Mouse (Mus musculus) megakaryocyte, embryonic 14.5 days (primary cell): ENCODE data around the gene Plod3. TPM values are rescaled to one million over a fixed set of nuclear protein-coding genes. Genes with fewer than 3 reads are reported as not detected.

Experiments
- H3K27me3 ChIP-seq: replicated peaks from 2 replicates; pipeline ENCODE3; 2012; ENCODE audit warnings: inconsistent platforms
- H3K36me3 ChIP-seq: replicated peaks from 2 replicates; pipeline ENCODE3; 2012; ENCODE audit warnings: low read length, inconsistent platforms, mixed read lengths
- H3K4me1 ChIP-seq: 2 replicates; pipeline ENCODE4 v1.6.1; 2012; ENCODE audit warnings: inconsistent platforms
- H3K4me3 ChIP-seq: replicated peaks from 2 replicates; pipeline ENCODE3; 2012; ENCODE audit warnings: moderate library complexity, mild to moderate bottlenecking, inconsistent platforms
- H3K9me3 ChIP-seq: 2 replicates; pipeline ENCODE4 v1.6.1; 2012; ENCODE audit warnings: inconsistent platforms
- FLI1 ChIP-seq: IDR thresholded peaks from 2 replicates; pipeline ENCODE4 v1.6.1; 2012; ENCODE audit warnings: low read length, inconsistent platforms, mixed read lengths
- GATA1 ChIP-seq: IDR thresholded peaks from 3 replicates; pipeline ENCODE4 v1.6.1; 2012; ENCODE audit warnings: mixed read lengths, low read length, inconsistent platforms, borderline replicate concordance
- polyA plus RNA-seq: library from polyadenylated mRNA; stranded (reverse); fragments of >175 nt; gene quantifications from 2 replicates; pipeline ENCODE4 v1.2.3, GENCODE M21; 2012; ENCODE audit warnings: low replicate concordance; ENCODE audit not compliant: insufficient read depth

Plod3 gene
- polyA plus RNA-seq, 1 experiment = 34.6 TPM

DNA sequence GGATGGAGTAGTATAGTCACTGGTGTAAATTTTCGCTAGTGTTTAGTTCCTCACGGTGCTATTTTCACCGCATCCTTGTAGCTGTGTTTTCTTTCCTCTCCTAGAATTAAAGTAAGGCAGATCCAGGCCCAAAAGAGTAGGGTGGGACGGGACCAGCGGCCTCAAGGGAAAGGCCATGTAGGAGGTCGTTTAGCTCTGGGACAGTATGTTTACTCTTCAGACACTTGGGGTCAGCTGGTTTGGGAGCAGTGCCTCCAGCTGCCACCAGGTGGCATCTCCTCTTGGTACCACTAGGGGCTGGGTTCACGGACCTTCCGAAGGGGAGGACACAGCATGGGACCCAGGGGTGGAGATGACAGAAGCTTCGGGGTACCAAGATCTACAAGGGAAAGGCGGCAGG lies 24.3 kb upstream of the Plod3 start:
- peak overlapping the region; percentile 92 for H3K4me3 ChIP-seq
- H3K36me3 ChIP-seq = peaks cover 66% of the 10 kb centered on the region
- TF ChIP-seq GATA1 = no peak
- no peak for TF ChIP-seq FLI1
- peaks cover 63% of the 10 kb centered on the region for H3K4me1 ChIP-seq
- H3K27me3 ChIP-seq = no peaks in the 10 kb centered on the region
- no peaks in the 10 kb centered on the region for H3K9me3 ChIP-seq

DNA sequence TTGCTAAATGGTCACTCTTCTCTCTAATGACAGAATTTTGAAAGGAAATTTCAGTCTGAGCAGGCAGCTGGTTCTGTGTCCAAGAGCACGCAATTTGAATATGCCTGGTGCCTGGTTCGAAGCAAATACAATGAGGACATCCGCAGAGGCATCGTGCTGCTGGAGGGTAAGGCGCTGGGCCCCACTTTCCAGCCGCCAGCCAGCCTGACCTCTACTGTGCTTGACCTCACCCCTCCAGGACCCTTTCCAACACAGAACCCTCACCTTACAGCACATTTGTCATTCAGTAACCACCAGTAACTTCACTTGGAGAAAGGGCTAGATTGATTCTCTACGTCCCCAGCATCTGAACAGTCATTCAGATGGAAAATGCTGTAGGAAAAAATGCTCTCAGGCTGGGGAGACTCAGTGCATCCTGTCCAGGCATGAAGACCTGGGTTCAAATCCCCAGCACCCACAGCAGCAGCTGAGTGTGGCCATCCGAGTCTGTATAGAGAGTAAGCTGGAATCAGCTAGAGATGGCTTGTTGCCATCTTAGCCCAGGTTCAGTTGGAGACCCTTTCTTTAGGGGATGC lies 23.8 kb upstream of the Plod3 start:
- Histone ChIP-seq H3K4me3 (peak overlapping the region; percentile 92), H3K4me1 (peaks cover 63% of the 10 kb centered on the region), H3K27me3 (no peaks in the 10 kb centered on the region), H3K9me3 (no peaks in the 10 kb centered on the region), H3K36me3 (peaks cover 69% of the 10 kb centered on the region)
- TF ChIP-seq FLI1 = no peak
- no peak for TF ChIP-seq GATA1

DNA sequence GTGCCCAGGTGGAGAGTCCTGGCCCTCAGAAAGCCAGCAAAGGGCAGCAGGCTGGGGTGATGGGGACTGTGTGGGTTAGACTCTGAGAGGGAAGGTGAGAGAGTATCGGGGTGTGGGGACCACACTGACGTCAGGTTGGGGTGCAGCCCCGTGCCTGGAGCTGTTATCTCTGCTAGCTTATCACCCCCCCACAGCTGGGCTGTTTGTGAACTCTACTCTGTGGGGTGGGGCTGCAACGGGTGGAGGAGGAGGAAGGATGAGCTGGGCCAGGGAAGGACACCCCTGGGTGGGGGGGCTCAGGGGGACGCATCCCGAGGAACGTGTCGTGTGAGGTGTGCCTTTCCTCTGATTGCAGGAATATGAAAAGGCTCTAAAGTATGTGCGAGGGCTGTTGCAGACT lies 21.6 kb upstream of the Plod3 start:
- H3K4me3 ChIP-seq = no peak overlapping the region
- H3K9me3 ChIP-seq = no peaks in the 10 kb centered on the region
- no peaks in the 10 kb centered on the region for H3K27me3 ChIP-seq
- H3K4me1 ChIP-seq = peaks cover 58% of the 10 kb centered on the region
- peaks cover 64% of the 10 kb centered on the region for H3K36me3 ChIP-seq
- TF ChIP-seq FLI1 = no peak
- no peak for TF ChIP-seq GATA1

DNA sequence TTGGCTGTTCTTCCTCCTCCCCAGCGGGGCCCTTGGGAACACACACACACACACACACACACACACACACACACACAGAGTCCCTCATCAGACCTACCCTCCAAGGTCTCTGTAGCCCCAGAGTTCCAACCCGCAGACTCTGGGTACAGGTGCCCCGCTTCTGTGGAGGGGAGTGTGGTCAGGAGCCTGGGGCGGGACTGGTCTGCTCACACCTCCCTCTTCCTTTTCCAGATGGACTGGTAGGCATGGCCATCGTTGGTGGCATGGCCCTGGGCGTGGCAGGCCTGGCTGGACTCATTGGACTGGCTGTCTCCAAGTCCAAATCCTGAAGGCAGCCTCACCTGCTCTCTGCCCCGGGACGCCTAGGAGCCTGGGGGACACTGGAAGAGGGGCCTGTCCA lies 21.1 kb upstream of the Plod3 start:
- peaks cover 62% of the 10 kb centered on the region for H3K36me3 ChIP-seq
- peaks cover 56% of the 10 kb centered on the region for H3K4me1 ChIP-seq
- TF ChIP-seq GATA1 = no peak
- no peak for TF ChIP-seq FLI1

DNA sequence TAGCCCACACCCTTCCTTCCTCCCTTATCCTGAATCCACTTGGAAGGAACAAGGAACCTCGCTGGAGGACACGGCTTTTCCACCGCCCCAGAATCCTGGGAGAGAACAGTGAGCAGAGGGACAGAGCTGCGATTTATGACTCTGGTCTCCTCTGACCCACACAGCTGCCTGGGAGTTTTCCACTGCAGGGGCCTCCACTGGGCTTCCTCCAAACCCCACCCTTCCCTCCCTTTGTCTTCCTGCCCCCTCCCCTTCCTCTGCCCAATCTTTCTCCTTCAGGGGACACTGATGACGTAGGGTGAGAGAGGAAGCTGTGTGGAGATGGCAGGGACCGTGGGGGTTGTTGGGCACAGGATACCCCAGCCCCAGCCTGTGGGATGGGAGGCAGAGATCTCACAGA lies 20.5 kb upstream of the Plod3 start, which contains the start of gene Cldn15:
TSS of gene Cldn15 (plus strand) at position 286 of the 400 bp plus-strand sequence.
- no peaks in the 10 kb centered on the region for H3K27me3 ChIP-seq
- H3K4me1 ChIP-seq = peaks cover 49% of the 10 kb centered on the region
- H3K9me3 ChIP-seq = no peaks in the 10 kb centered on the region
- H3K4me3 ChIP-seq = no peak within 1 kb of the TSS
- TF ChIP-seq GATA1 (no peak), FLI1 (no peak)
- H3K36me3 ChIP-seq = peaks cover 61% of the 10 kb centered on the region

More for the DNA sequence above, 21.1 kb upstream of the Plod3 start:
- H3K27me3 ChIP-seq = no peaks in the 10 kb centered on the region
- no peaks in the 10 kb centered on the region for H3K9me3 ChIP-seq
- no peak overlapping the region for H3K4me3 ChIP-seq

DNA sequence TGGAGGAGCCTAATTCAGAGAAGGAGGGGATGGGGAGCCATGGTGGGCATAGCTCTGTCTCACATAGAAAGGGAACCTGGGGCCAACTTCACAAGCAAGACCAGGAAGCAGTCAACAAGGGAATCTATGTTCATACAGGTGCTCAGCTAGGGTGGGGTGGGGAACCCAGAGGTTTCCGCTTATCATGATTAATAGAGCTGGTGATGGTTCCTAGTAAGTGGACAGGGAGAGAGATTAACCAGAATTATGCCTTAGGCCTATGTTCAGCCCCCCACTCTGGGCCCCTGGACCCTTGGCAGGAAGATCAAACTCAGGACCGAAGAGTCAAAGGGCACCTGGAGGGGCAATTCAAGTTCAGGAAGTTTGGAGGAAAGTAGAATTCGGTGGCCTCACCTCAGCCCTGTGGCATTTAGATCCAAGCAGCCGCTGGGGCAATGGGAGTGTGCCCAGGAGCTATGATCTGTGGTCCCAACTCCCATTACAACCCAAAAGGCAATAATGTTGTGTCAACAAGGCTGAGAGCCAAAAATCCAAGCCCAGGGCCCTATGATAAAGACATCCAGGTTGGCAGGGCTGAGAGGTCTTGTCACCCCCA lies 19.9 kb upstream of the Plod3 start:
- H3K4me1 ChIP-seq = peaks cover 44% of the 10 kb centered on the region
- no peaks in the 10 kb centered on the region for H3K27me3 ChIP-seq
- TF ChIP-seq GATA1 = no peak
- no peak for TF ChIP-seq FLI1
- peaks cover 61% of the 10 kb centered on the region for H3K36me3 ChIP-seq
- H3K9me3 ChIP-seq = no peaks in the 10 kb centered on the region
- H3K4me3 ChIP-seq = no peak overlapping the region

DNA sequence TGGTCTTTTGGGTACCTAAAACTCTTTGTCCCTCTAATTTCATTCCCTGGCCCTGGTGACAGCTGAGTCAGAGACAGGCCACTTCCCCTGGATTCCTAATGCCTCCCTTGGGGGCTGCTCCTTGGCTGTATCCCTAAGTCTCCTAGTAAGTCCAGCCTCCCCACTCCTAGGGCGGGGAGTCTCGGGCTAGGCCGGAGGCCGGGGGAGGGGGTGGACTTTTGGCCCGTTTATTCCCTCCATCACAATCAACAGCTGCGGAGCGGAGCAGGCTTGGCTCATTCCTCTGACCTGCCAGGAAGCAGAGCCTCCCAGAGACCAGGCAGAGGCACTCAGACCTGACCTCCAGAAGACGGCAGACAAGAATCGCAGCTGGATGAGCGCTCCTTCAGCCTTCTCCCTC lies 19.2 kb upstream of the Plod3 start:
- peaks cover 2% of the 10 kb centered on the region for H3K27me3 ChIP-seq
- no peaks in the 10 kb centered on the region for H3K9me3 ChIP-seq
- no peak for TF ChIP-seq GATA1
- TF ChIP-seq FLI1 = no peak
- peaks cover 43% of the 10 kb centered on the region for H3K4me1 ChIP-seq
- no peak overlapping the region for H3K4me3 ChIP-seq
- H3K36me3 ChIP-seq = peaks cover 61% of the 10 kb centered on the region

DNA sequence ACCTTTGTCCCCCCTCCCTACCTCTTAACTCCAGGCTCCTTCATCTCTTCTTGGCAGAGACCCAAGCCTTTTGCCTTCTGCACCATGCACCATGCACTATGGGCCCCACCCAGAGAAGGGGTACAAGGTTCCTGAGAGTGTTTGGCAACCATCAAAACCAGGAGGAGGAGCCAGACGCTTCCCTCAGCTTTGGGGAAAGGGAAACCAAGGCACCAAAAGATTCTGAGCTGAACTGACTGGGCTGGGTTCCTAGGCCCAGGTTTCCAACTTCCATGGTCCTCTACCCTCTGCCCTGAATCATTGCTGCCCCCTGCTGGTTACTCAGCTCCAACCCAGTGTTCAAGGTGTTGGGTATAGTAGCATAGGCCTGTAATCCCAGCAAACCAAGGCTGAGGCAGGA lies 16.1 kb upstream of the Plod3 start:
- H3K36me3 ChIP-seq = peaks cover 32% of the 10 kb centered on the region
- peaks cover 33% of the 10 kb centered on the region for H3K4me1 ChIP-seq
- H3K9me3 ChIP-seq = no peaks in the 10 kb centered on the region
- no peak overlapping the region for H3K4me3 ChIP-seq
- H3K27me3 ChIP-seq = peaks cover 17% of the 10 kb centered on the region
- TF ChIP-seq GATA1 (no peak), FLI1 (no peak)

DNA sequence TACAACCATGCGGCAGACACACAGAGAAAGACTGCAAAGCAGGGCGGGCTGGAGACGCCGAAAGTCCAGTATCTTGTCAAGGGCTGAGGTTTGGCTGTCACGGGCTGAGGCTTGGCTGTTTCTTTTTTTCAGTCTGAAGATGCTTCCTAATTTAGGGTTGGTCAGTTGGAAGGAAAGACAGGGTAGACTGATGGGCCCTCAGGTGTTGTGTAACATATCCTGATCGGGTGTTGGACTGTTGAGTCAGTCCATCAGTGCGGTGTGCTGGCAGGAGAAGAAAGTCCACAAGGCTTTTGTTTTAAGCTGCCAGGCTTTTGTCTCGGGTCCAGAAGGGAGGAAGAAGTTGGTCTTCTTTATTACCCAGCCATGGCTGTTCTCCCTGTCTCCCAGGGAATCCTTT lies 13.1 kb upstream of the Plod3 start:
- H3K9me3 ChIP-seq = no peaks in the 10 kb centered on the region
- no peak overlapping the region for H3K4me3 ChIP-seq
- peaks cover 2% of the 10 kb centered on the region for H3K36me3 ChIP-seq
- H3K27me3 ChIP-seq = peaks cover 18% of the 10 kb centered on the region
- TF ChIP-seq FLI1 = no peak
- no peak for TF ChIP-seq GATA1
- H3K4me1 ChIP-seq = peaks cover 20% of the 10 kb centered on the region

DNA sequence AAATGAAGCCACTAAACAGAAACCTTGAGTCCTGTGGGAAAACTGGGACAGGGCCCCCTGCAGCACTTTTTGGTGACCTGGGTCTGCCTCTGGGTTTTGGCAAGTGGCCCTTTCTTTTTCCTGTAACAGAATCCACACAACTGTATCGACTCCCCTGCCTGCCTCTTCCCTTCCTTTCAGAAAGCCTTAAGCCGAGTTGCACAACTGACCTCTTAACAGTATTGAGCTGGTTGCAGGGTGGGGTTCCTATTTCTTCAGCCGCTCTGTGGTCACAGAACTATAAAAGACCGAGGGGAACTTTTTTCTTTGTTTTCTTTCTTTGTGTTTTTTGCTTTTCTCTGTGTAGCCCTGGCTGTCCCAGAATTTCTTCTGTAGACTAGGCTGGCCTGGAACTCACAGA lies 9.1 kb upstream of the Plod3 start:
- Histone ChIP-seq H3K9me3 (peaks cover 6% of the 10 kb centered on the region), H3K27me3 (peaks cover 16% of the 10 kb centered on the region), H3K36me3 (peaks cover 31% of the 10 kb centered on the region), H3K4me3 (no peak overlapping the region), H3K4me1 (peaks cover 20% of the 10 kb centered on the region)
- TF ChIP-seq FLI1 = no peak
- no peak for TF ChIP-seq GATA1

DNA sequence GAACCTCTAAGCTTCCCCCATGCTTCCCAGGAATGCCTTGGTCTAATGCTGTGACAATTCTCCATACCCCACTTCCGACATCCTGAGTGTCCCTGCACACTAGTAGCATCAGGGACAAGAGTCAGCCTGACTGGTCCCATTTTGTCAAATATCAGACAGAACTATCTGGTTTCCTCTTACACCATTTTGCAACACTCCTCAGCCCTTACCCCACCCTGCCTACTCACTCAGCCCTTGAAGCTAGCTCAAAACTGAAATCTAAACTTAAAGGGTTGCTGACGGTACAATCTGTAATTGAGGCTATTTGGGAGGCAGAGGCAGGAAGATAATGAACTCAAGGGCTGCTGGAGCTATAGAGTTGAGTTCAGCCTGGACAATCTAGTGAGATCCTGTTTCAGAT lies 7.1 kb upstream of the Plod3 start:
- H3K27me3 ChIP-seq = peaks cover 7% of the 10 kb centered on the region
- peaks cover 6% of the 10 kb centered on the region for H3K9me3 ChIP-seq
- no peak for TF ChIP-seq FLI1
- TF ChIP-seq GATA1 = no peak
- peaks cover 9% of the 10 kb centered on the region; the same call in 1 of the 2 replicates for H3K4me1 ChIP-seq
- peaks cover 51% of the 10 kb centered on the region for H3K36me3 ChIP-seq
- H3K4me3 ChIP-seq = no peak overlapping the region
